Mouse (Mus musculus) hindbrain, embryonic 11.5 days (tissue): ENCODE measurements around the gene Gm7138. TPM values are rescaled to one million over a fixed set of nuclear protein-coding genes. Genes with fewer than 3 reads are reported as not detected.
"Not testable (repeated sequence)": the region's sequence is repeated elsewhere in the genome, so short reads cannot be mapped to it uniquely, and the experiment has no call there.

Experiments used
- ATAC-seq: fragments of 200-750 bp; cut with Nextera tagmentation; 2 replicates; pipeline ENCODE4 v1.8.0; 2017; ENCODE audit warnings: mild to moderate bottlenecking, moderate TSS enrichment, moderate library complexity; ENCODE audit not compliant: low FRiP score
- DNase-seq: peaks from one replicate; pipeline ENCODE4 v3.0.0-alpha.2; 2015; ENCODE audit warnings: low spot score
- H3K27ac ChIP-seq: fragments of 300-500 bp; sonication (generic); 2 replicates; pipeline ENCODE4 v1.5.1; 2014; ENCODE audit warnings: mild to moderate bottlenecking, low read depth, low read length
- H3K27me3 ChIP-seq: fragments of 300-500 bp; sonication (generic); 2 replicates; pipeline ENCODE4 v1.6.1; 2014; ENCODE audit warnings: mild to moderate bottlenecking, low read length, moderate library complexity, mixed read lengths; ENCODE audit not compliant: control insufficient read depth, insufficient read depth
- H3K36me3 ChIP-seq: fragments of 300-500 bp; sonication (generic); 2 replicates; pipeline ENCODE4 v1.6.1; 2014; ENCODE audit warnings: mild to moderate bottlenecking, low read length, moderate library complexity, mixed read lengths; ENCODE audit not compliant: control insufficient read depth, insufficient read depth
- H3K4me1 ChIP-seq: fragments of 300-500 bp; sonication (generic); replicated peaks from 2 replicates; pipeline ENCODE4 v1.6.1; 2014; ENCODE audit warnings: low read length, mixed read lengths; ENCODE audit not compliant: control insufficient read depth, insufficient read depth
- H3K4me2 ChIP-seq: fragments of 300-500 bp; sonication (generic); replicated peaks from 2 replicates; pipeline ENCODE4 v1.6.1; 2014; ENCODE audit warnings: mild to moderate bottlenecking, low read depth, low read length
- H3K4me3 ChIP-seq: fragments of 300-500 bp; sonication (generic); 2 replicates; pipeline ENCODE4 v1.5.1; 2014; ENCODE audit warnings: low read depth, low read length
- H3K9ac ChIP-seq: fragments of 300-500 bp; sonication (generic); 2 replicates; pipeline ENCODE4 v1.6.1; 2014; ENCODE audit warnings: low read depth, low read length
- H3K9me3 ChIP-seq: fragments of 300-500 bp; sonication (generic); 2 replicates; pipeline ENCODE4 v1.6.1; 2016; ENCODE audit warnings: low read length; ENCODE audit not compliant: control insufficient read depth
- WGBS: fragments of 180-500 bp; shearing (Covaris S2); extraction: QIAGEN DNeasy Blood & Tissue Kit; methylation state at CpG from one replicate; pipeline ENCODE4 v1.1.7; 2014; 5-methylcytosine and 5-hydroxymethylcytosine counted together
- polyA plus RNA-seq: library from polyadenylated mRNA; unstranded; fragments of >200 nt; fragmentation: Nextera tagmentation; extraction: Ambion mirVana; gene quantifications from 2 replicates; pipeline ENCODE4 v1.2.1, GENCODE M21; 2014

The Gm7138 gene
- polyA plus RNA-seq: not detected in 2 replicates

GRCm38 (mm10) chr10:77776844-77777243 is at the start of gene Gm7138:
Gene Gm7138 (minus strand): TSS chr10:77776944.
- WGBS: 50% methylated on average over 1 of the region's 1 CpGs
- not testable (repeated sequence) for DNase-seq, H3K4me3 ChIP-seq, H3K9me3 ChIP-seq, H3K27ac ChIP-seq, H3K4me2 ChIP-seq, ATAC-seq, H3K27me3 ChIP-seq, H3K36me3 ChIP-seq, H3K9ac ChIP-seq, H3K4me1 ChIP-seq

GRCm38 (mm10) chr10:77819203-77819602 is 42.5 kb upstream of the Gm7138 start:
- ATAC-seq (no peak), DNase-seq (no peak)
- Histone ChIP-seq H3K9me3 (no peaks in the 10 kb centered on the region), H3K27ac (no peak overlapping the region), H3K36me3 (no peaks in the 10 kb centered on the region), H3K4me1 (no peaks in the 10 kb centered on the region), H3K9ac (no peak overlapping the region), H3K27me3 (no peaks in the 10 kb centered on the region), H3K4me3 (no peak overlapping the region), H3K4me2 (no peak overlapping the region)
- WGBS: 43% methylated on average over 4 of the region's 4 CpGs

- WGBS: 96% methylated on average over 4 of the region's 4 CpGs
- no peaks in the 10 kb centered on the region for H3K27me3 ChIP-seq
- H3K9ac ChIP-seq: no peak overlapping the region
- H3K27ac ChIP-seq: no peak overlapping the region
- H3K4me2 ChIP-seq: no peak overlapping the region
- ATAC-seq (no peak), DNase-seq (no peak)
- H3K4me3 ChIP-seq: no peak overlapping the region
- H3K4me1 ChIP-seq: no peaks in the 10 kb centered on the region
- no peaks in the 10 kb centered on the region for H3K36me3 ChIP-seq
- no peaks in the 10 kb centered on the region for H3K9me3 ChIP-seq
Observed at GRCm38 (mm10) chr10:77818523-77818922, 41.8 kb upstream of the Gm7138 start.

- Histone ChIP-seq H3K9ac (no peak overlapping the region), H3K4me1 (no peaks in the 10 kb centered on the region), H3K27me3 (no peaks in the 10 kb centered on the region), H3K4me3 (no peak overlapping the region), H3K4me2 (no peak overlapping the region), H3K36me3 (no peaks in the 10 kb centered on the region), H3K27ac (no peak overlapping the region), H3K9me3 (no peaks in the 10 kb centered on the region)
- DNase-seq (peak; percentile 58), ATAC-seq (no peak)
- WGBS: 26% methylated on average over 5 of the region's 5 CpGs
Observed at GRCm38 (mm10) chr10:77815514-77815913, 38.8 kb upstream of the Gm7138 start.

GRCm38 (mm10) chr10:77814382-77814781 is 37.6 kb upstream of the Gm7138 start, which contains the start of gene Gm2696:
Gene Gm2696 (plus strand): TSS chr10:77814682.
- H3K36me3 ChIP-seq: no peaks in the 10 kb centered on the region
- no peak within 1 kb of the TSS for H3K9ac ChIP-seq
- H3K27ac ChIP-seq: no peak within 1 kb of the TSS
- ATAC-seq: no peak
- no peak within 1 kb of the TSS for H3K4me3 ChIP-seq
- WGBS: 37% methylated on average over 4 of the region's 4 CpGs
- no peak for DNase-seq
- no peaks in the 10 kb centered on the region for H3K4me1 ChIP-seq
- no peak within 1 kb of the TSS for H3K4me2 ChIP-seq
- H3K9me3 ChIP-seq: no peaks in the 10 kb centered on the region
- H3K27me3 ChIP-seq: no peaks in the 10 kb centered on the region

- no peaks in the 10 kb centered on the region for H3K27me3 ChIP-seq
- DNase-seq: no peak
- no peak within 1 kb of the TSS for H3K9ac ChIP-seq
Observed at GRCm38 (mm10) chr10:77811743-77812142, 35.0 kb upstream of the Gm7138 start, which contains the start of gene Gm9507. Gene Gm9507 (minus strand): TSS chr10:77811843.

GRCm38 (mm10) chr10:77804095-77804494 is 27.4 kb upstream of the Gm7138 start:
- no peak for DNase-seq
- Histone ChIP-seq H3K4me1 (no peaks in the 10 kb centered on the region), H3K9ac (no peak overlapping the region), H3K4me3 (no peak overlapping the region), H3K27me3 (no peaks in the 10 kb centered on the region), H3K36me3 (no peaks in the 10 kb centered on the region), H3K9me3 (no peaks in the 10 kb centered on the region), H3K4me2 (no peak overlapping the region), H3K27ac (no peak overlapping the region)
- no peak for ATAC-seq
- WGBS: 89% methylated on average over 3 of the region's 3 CpGs

More at GRCm38 (mm10) chr10:77811743-77812142, 35.0 kb upstream of the Gm7138 start, which contains the start of gene Gm9507:
- no peak within 1 kb of the TSS for H3K27ac ChIP-seq
- H3K36me3 ChIP-seq: no peaks in the 10 kb centered on the region
- 77% methylated on average over 5 of the region's 5 CpGs for WGBS
- no peak within 1 kb of the TSS for H3K4me2 ChIP-seq
- no peaks in the 10 kb centered on the region for H3K4me1 ChIP-seq
- ATAC-seq: no peak
- no peak within 1 kb of the TSS for H3K4me3 ChIP-seq
- no peaks in the 10 kb centered on the region for H3K9me3 ChIP-seq

GRCm38 (mm10) chr10:77798921-77799508 is 22.3 kb upstream of the Gm7138 start, which contains the start of gene Gm19668:
Gene Gm19668 (minus strand): TSS chr10:77799133.
- Histone ChIP-seq H3K27me3 (no peaks in the 10 kb centered on the region), H3K4me2 (no peak within 1 kb of the TSS), H3K4me3 (no peak within 1 kb of the TSS), H3K9me3 (no peaks in the 10 kb centered on the region), H3K9ac (no peak within 1 kb of the TSS), H3K27ac (0 out of 2 replicates have a peak within 1 kb of the TSS, but pooled peaks have one; percentile 9), H3K36me3 (no peaks in the 10 kb centered on the region), H3K4me1 (no peaks in the 10 kb centered on the region)
- ATAC-seq (no peak), DNase-seq (no peak)
- 56% methylated on average over 8 of the region's 8 CpGs for WGBS
